Mouse (Mus musculus) embryo, embryonic 10 days (tissue): ENCODE results near the gene Abca8a.

Experiments used
- DNase-seq: peaks from one replicate; pipeline ENCODE4 v3.0.0-alpha.2; 2015; ENCODE audit warnings: low spot score

The Abca8a gene

GRCm38 (mm10) chr11:110095858-110096257, at the start of gene Abca8a:
Abca8a (minus strand) TSS chr11:110095978.
- DNase-seq: no peak

DNA sequence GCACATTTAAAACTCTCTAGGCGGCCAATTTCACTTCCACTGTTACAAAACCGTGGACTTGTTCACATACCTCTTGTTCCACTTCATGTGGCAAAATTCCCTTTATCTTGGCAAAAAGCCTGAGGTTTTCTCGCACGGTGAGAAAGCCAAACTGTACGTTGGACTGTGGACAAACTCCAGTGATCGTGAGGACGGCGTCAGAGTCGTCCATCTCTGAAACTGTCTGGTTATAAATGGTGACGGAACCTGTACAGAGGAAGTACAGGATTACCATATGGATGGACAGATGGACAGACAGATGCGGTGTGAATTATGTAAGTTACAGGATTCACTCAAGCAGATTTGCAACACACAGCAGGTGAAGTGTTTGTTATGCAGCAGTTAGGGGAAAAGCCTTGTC, 49.6 kb upstream of the Abca8a start:
- DNase-seq: no peak

DNA sequence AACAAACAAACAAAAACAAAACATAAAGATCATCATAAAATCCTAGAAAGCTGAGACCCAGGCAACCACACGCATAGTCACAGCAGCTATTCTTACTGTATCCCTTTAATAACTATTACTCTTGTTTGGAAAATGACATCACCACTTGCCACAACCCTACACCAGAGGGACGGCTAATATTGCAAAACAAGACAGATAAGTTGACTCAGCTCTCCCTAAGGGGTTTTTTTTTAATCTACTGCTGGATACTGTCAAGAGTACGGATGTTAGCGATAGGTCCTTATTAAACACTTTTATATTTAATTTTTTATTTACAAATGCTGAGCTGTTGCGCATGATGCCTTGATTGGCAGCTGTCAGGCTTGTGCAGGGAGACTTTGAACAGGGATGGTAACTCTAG, 35.0 kb upstream of the Abca8a start:
- DNase-seq: no peak

GRCm38 (mm10) chr11:110111137-110111536, 15.4 kb upstream of the Abca8a start:
- DNase-seq: no peak

- no peak for DNase-seq
Observed at GRCm38 (mm10) chr11:110101437-110101836, 5.7 kb upstream of the Abca8a start.

- no peak for DNase-seq
Observed at GRCm38 (mm10) chr11:110098901-110099300, 3.1 kb upstream of the Abca8a start.

GRCm38 (mm10) chr11:110097465-110097864, 1.7 kb upstream of the Abca8a start:
- no peak for DNase-seq

DNA sequence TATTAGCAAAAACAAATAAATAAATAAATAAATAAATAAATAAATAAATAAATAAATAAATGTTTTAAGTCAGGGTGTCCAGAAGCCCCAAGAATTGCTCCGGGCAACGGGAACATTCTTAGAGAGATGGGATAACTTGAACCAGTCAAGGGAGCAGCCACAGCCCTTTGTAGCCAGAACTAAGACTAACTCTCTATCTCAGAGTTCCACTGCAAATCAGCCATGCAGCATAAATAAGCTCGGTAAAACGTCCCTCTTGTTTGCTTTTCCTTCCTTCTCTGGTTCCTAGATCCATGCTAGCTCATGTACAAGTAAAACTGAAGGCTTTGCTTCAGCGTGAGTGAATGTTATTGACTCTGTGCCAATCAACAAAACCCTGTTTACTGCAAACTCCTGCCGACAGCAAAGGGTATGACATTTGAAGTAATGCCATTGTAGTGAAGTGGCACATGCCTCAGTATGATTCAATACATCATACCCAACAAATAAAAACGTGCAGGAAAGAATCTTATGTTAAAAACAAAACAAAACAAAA, 865 bp downstream of the Abca8a start:
- no peak for DNase-seq

- DNase-seq: no peak
Observed at GRCm38 (mm10) chr11:110094236-110094635, 1.5 kb downstream of the Abca8a start.

- DNase-seq: no peak
Observed at GRCm38 (mm10) chr11:110091328-110091727, 4.5 kb downstream of the Abca8a start.

GRCm38 (mm10) chr11:110072158-110072557, 23.6 kb downstream of the Abca8a start:
- no peak for DNase-seq

- DNase-seq: no peak
Observed at GRCm38 (mm10) chr11:110061032-110061431, 34.7 kb downstream of the Abca8a start.

GRCm38 (mm10) chr11:110060127-110060526, 35.7 kb downstream of the Abca8a start:
- DNase-seq: no peak

GRCm38 (mm10) chr11:110053681-110054080, 42.1 kb downstream of the Abca8a start:
- no peak for DNase-seq

- DNase-seq: no peak
Observed at GRCm38 (mm10) chr11:110037795-110038194, 58.0 kb downstream of the Abca8a start.

DNA sequence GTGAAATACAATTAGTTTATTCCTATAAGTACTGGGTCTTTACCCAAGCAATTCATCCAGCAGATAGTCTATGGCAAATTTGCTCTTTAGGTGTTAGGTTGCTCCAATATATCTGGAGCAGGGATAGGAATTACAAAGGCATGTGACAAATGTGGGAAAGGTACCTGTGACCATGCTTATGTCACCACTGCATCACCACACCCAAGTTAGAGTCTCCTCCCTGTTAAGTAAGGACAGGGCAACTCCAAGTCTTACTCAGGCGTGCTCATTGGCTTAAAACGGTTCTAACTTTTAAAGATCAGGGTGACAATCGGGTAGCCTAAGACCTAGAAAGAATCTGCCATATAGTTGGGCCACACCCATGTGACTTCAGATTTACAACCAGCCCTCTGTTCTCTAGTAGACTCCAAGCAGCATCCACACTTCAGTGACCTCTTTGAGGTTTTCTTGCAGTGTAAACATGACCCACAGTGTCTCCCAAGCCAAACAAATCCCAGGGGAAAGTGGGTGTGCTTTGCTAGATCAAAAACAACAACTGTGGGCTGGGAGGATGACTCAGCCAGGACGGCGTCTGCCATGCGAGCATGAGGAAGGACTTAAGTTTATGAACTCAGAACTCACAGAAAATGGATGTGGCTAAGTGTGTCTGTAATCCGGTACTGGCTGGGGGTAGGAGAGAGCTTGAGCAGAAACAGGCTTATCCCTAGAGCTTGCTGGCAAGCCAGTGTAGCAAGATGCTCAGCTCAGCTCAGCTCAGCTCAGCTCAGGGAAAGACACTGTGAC, 66.7 kb downstream of the Abca8a start:
- DNase-seq: no peak

GRCm38 (mm10) chr11:110010836-110011546, 84.8 kb downstream of the Abca8a start:
- no peak for DNase-seq

DNA sequence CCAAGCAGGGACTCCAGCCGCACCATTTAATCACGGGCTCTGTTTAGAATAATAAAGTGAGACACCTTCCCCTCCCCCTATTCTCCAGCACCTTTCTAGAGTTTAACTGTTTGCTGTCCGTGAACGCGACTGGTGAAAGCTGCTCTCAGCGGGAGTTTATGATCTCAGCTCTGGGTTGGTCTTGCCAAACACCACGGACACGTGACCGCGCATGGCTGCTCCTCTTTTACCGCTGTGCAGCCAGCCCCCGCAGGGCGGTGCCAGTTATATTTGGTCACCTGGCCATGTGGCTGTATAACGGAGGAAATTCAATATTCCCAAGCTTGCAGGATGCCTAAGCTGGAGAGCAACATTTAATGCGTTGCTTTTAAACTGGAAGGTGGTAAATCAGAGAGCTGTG, 100.2 kb downstream of the Abca8a start, which contains the start of gene Abca8b:
Gene Abca8b (minus strand): TSS at position 222 of the 400 bp plus-strand sequence.
- DNase-seq: peak; percentile 90

- peak; percentile 58 for DNase-seq
Observed at GRCm38 (mm10) chr11:109995013-109995412, 100.8 kb downstream of the Abca8a start.

DNA sequence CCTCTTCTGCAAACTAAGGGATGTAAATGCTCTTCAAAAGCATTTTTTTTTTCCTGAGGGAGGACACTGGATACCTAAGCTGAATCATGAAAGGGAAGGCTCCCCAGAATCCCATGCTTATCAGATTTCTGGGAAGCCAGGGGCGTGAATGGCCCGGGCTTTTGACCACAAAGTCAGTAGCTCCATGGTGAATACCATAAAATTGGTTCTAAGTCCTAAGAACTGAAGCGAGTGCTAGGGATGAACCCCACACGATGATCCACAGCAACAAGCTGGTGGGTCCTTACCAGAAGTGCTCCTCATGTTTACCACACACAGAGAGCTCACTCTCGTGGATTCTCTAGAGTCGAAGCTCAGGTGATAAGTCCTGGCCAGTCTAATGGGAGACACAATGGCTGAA, 101.8 kb downstream of the Abca8a start:
- no peak for DNase-seq

DNA sequence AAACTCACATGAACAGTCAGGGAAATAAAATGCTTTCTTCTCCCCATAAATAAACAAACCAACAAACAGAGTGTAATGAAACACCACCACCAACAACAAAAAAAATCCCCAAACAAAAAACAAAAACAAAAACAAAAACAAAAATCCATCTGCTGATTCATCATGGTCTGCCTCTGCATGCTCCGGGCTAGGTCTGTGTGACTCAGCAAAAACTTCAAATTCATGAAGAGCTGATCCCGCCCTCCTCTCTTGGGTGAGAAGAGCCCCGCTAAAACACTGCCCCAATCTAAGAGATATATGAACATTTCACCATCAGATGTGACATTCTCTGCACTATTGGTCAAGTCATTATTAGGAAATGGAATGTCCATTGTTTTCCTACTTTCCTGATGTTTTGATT, 104.5 kb downstream of the Abca8a start:
- DNase-seq: no peak

DNA sequence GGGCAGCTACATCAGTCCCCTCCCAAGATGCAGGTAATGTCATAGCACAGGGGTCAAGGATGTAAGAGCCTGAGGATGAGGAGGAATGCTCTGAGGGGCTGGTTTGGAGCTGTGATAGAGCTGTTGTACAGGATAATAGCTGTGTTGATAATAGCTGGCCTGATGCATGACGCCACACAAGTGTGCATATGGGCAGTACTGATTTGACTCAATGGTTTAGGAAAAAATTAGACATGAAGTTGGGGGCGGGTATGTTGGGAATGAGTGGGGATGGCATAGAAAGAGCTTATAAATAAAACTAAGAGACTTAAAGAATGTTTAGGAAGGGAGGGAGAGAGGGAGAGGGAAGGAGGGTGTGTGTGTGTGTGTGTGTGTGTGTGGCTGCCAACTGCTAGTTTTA, 105.5 kb downstream of the Abca8a start:
- no peak for DNase-seq

DNA sequence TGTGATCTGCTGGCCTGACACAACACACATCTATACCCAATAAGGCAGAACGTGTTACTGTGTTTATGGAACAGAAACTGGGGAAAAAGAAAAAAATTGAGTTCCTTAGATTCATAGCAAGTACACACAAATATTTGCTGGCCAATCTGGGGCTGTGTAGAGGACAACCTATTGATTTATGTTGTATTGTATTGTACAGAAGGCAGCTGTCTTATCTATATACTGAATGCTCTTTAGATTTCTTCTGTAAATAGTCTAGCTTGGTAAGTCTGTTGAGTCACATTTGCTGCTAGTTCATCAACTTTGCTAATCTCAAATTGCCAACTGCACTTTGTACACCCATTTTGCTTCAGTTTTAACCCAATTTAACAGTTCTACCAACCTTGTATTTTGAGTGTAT, 107.6 kb downstream of the Abca8a start:
- DNase-seq: no peak
